Mouse (Mus musculus): Measurements from ENCODE around the gene Rpl11. TPM values are rescaled to one million over a fixed set of nuclear protein-coding genes. Genes with fewer than 3 reads are reported as not detected.
"Not testable (repeated sequence)": the region's sequence is repeated elsewhere in the genome, so short reads cannot be mapped to it uniquely, and the experiment has no call there.

Gene Rpl11
- total RNA-seq, 2 experiments from 2014 or later: 700 to 707 TPM

DNA sequence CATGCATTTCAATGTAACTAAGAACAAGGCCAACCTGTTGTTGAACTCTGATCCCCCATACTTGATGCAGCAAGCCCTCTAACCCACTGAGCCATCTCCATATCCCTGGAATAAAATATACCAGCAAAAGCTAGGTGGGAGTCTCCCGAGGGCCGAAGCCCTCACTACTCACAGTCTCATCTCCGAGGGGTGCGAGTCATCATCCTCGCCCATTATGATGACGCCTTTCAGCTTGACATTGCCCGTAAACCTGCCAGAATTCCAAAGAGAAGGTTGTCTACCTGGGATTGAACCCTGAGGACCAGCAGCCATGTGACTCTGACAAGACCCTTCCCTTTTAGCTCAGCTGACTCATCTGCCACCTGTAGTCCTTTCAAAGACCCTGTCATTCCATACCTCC is 67.5 kb downstream of the Rpl11 start:
- no peak for DNase-seq (ENCODE audit: low spot score in 2 of 2)

DNA sequence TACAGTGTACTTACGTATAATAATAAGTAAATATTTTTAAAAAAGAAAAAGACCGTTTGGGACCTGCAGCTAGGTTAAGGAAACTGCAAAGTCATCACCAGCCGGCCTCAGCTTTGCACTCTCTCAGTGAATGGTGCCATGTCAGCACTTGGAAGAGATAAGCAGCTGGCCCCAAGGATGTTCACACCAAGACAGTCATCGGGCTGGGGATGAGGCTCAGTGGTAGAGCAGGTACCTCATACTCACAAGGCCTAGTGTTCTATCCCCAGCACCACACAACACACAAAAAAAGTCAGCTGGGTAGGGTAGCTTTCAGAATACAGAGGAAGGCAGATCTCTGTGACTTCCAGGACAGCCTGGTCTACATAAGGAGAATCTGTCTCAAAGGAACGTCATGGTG is 68.0 kb downstream of the Rpl11 start:
- DNase-seq (ENCODE audit: low spot score in 2 of 2): no peak

DNA sequence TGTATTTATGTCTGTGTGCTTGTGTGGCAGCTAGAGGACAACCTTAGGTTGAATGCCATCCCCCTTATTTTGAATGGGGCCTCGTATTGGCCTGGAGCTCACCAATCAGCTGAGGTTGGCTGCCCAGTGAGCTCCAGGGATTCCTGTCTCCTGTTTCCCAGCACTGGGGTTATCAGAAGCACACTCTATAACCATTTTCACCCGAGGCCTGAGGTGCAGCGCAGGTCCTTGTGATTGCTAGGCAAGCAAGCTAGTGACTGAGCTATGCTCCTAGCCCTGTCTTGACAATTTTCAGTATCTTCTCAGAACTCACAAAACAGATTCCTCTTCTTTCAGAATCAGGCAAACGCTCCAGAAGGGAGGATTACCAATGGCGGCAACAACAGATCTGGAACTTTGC is 68.7 kb downstream of the Rpl11 start:
- no peak for DNase-seq (ENCODE audit: low spot score in 2 of 2)

DNA sequence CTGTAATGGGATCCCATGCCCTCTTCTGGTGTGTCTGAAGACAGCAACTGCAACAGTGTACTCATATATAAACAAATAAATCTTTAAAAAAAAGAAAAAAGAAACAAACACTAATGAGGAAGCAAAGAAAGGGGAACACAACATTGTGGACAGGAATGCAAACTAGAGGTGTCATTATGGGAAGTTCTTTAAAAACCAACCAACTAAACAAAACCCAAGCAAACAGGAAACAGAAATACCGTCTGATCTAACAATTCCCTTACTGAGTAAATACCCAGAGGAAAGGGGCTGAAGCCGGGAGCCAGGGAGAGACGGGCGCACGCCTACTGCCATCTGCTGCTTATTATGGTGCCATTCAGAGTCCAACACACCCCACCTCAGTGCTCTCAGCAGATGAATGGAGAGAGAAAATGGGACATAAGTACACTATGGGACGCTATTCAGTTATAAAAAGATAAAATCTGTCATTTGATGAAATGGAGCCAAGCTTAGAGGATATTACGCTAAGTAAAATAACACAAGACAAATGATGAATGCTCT is 71.6 kb downstream of the Rpl11 start:
- DNase-seq (ENCODE audit: low spot score in 2 of 2): no peak

DNA sequence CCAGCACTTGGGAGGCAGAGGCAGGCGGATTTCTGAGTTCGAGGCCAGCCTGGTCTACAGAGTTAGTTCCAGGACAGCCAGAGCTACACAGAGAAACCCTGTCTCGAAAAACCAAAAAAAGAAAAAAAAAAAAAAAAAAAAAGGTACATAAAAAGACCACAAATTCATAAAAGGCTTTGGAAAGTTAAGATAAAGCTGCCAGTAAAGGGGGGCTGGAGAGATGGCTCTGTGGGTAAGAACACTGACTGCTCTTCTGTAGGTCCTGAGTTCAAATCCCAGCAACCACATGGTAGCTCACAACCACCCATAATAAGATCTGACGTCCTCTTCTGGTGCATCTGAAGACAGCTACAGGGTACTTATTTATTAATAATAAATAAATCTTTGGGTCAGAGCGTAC is 73.0 kb downstream of the Rpl11 start:
- DNase-seq (ENCODE audit: low spot score in 2 of 2): not testable (repeated sequence)

Other genes starting within 250 kb of the Rpl11 start
- gene Srsf10, start 197.7 kb downstream of the Rpl11 start, total RNA-seq (2021): 100 to 1,000 TPM; 145 to 183 TPM
- 100 to 1,000 TPM; 152 to 159 TPM for gene Pnrc2, start 179.6 kb downstream of the Rpl11 start, total RNA-seq (2021)
- gene Cnr2, start 158.0 kb downstream of the Rpl11 start, total RNA-seq (2021): 1 to 10 TPM; 3.8 to 4.1 TPM
- 10 to 100 TPM; 88.2 to 99.0 TPM for gene Fuca1, start 132.7 kb downstream of the Rpl11 start, total RNA-seq (2021)
- gene Hmgcl, start 107.0 kb downstream of the Rpl11 start, total RNA-seq (2021): 10 to 100 TPM; 48.9 to 65.6 TPM
- 10 to 100 TPM; 17.7 to 24.6 TPM for gene Gale, start 89.7 kb downstream of the Rpl11 start, total RNA-seq (2021)
- 10 to 100 TPM; 64.7 to 65.4 TPM for gene Lypla2, start 80.8 kb downstream of the Rpl11 start, total RNA-seq (2021)
- gene Pithd1, start 66.2 kb downstream of the Rpl11 start, total RNA-seq (2021): 10 to 100 TPM; 35.2 to 39.2 TPM
- 10 to 100 TPM; 50.6 to 50.7 TPM for gene Eloa, start 31.7 kb downstream of the Rpl11 start, total RNA-seq (2021)
- 10 to 100 TPM; 97.4 to 99.5 TPM for gene Id3, start 90.1 kb upstream of the Rpl11 start, total RNA-seq (2021)
- gene E2f2, start 119.0 kb upstream of the Rpl11 start, total RNA-seq (2021): 10 to 100 TPM; 15.0 to 23.0 TPM
- gene Asap3, start 152.9 kb upstream of the Rpl11 start, total RNA-seq (2021): 1 to 10 TPM; 6.0 to 6.1 TPM
- gene Tcea3, start 194.3 kb upstream of the Rpl11 start, total RNA-seq (2021): 10 to 100 TPM; 10.6 to 13.1 TPM
- 10 to 100 TPM; 39.2 to 41.8 TPM for gene Zfp46, start 231.3 kb upstream of the Rpl11 start, total RNA-seq (2021)